Mouse (Mus musculus) forebrain, postnatal 0 days (tissue): ENCODE data around the gene Ctsk. TPM values are rescaled to one million over a fixed set of nuclear protein-coding genes. Genes with fewer than 3 reads are reported as not detected.

Source experiments
- ATAC-seq: fragments of 200-750 bp; cut with Nextera tagmentation; 2 replicates; pipeline ENCODE4 v1.8.0; 2017; ENCODE audit warnings: mild to moderate bottlenecking, moderate library complexity
- DNase-seq: peaks from one replicate; pipeline ENCODE4 v3.0.0-alpha.2; 2015
- H3K27ac ChIP-seq: fragments of 300-500 bp; sonication (generic); 2 replicates; pipeline ENCODE4 v1.5.1; 2014; ENCODE audit warnings: low read depth, mild to moderate bottlenecking, antibody characterized with exemption, low read length, moderate library complexity, mixed read lengths
- H3K27me3 ChIP-seq: fragments of 300-500 bp; sonication (generic); 2 replicates; pipeline ENCODE4 v1.6.1; 2014; ENCODE audit warnings: mild to moderate bottlenecking, low read length, mixed read lengths; ENCODE audit not compliant: insufficient read depth
- H3K36me3 ChIP-seq: fragments of 300-500 bp; sonication (generic); 2 replicates; pipeline ENCODE4 v1.6.1; 2014; ENCODE audit warnings: mild to moderate bottlenecking, moderate library complexity; ENCODE audit not compliant: insufficient read depth
- H3K4me1 ChIP-seq: fragments of 300-500 bp; sonication (generic); 2 replicates; pipeline ENCODE4 v1.6.1; 2014; ENCODE audit warnings: antibody characterized with exemption; ENCODE audit not compliant: insufficient read depth
- H3K4me2 ChIP-seq: fragments of 300-500 bp; sonication (generic); 2 replicates; pipeline ENCODE4 v1.6.1; 2014; ENCODE audit warnings: low read depth, mild to moderate bottlenecking, moderate library complexity
- H3K4me3 ChIP-seq: fragments of 300-500 bp; sonication (generic); 2 replicates; pipeline ENCODE4 v1.5.1; 2014; ENCODE audit warnings: low read depth, low read length, mixed read lengths
- H3K9ac ChIP-seq: fragments of 300-500 bp; sonication (generic); 2 replicates; pipeline ENCODE4 v1.6.1; 2014; ENCODE audit warnings: mild to moderate bottlenecking
- H3K9me3 ChIP-seq: fragments of 300-500 bp; sonication (generic); 2 replicates; pipeline ENCODE4 v1.6.1; 2016; ENCODE audit warnings: low read length
- CTCF ChIP-seq: sonication (generic); IDR thresholded peaks from 2 replicates; pipeline ENCODE4 v1.5.1; 2016; ENCODE audit warnings: antibody characterized with exemption, control low read depth, low read depth
- WGBS: fragments of 180-500 bp; shearing (Covaris S2); extraction: QIAGEN DNeasy Blood & Tissue Kit; methylation state at CpG from one replicate; pipeline ENCODE4 v1.1.7; 2014; 5-methylcytosine and 5-hydroxymethylcytosine counted together
- polyA plus RNA-seq: library from polyadenylated mRNA; unstranded; fragments of >200 nt; fragmentation: Nextera tagmentation; extraction: Ambion mirVana; gene quantifications from 2 replicates; pipeline ENCODE4 v1.2.1, GENCODE M21; 2015
- total RNA-seq: library from RNA; depleted of rRNA; stranded (reverse); fragments of >200 nt; gene quantifications from 2 replicates; pipeline ENCODE4 v1.2.3, GENCODE M21; 2014

The Ctsk gene
- total and polyA plus RNA-seq, 2 experiments from 2014 or later = 8.6 to 16.5 TPM

GRCm38 (mm10) chr3:95509348-95509747 is 10.3 kb downstream of the Ctsk start:
- ATAC-seq (no peak), DNase-seq (no peak)
- Histone ChIP-seq H3K4me3 (no peak overlapping the region), H3K27ac (no peak overlapping the region), H3K4me2 (no peak overlapping the region), H3K9ac (no peak overlapping the region), H3K4me1 (no peaks in the 10 kb centered on the region), H3K27me3 (no peaks in the 10 kb centered on the region), H3K36me3 (peaks cover 9% of the 10 kb centered on the region; the same call in 1 of the 2 replicates), H3K9me3 (no peaks in the 10 kb centered on the region)
- 78% methylated on average over 6 of the region's 6 CpGs for WGBS
- no peak for TF ChIP-seq CTCF

GRCm38 (mm10) chr3:95511611-95512180 is 12.6 kb downstream of the Ctsk start:
- DNase-seq (no peak), ATAC-seq (no peak)
- Histone ChIP-seq H3K27ac (no peak overlapping the region), H3K4me3 (no peak overlapping the region), H3K9ac (no peak overlapping the region), H3K4me1 (no peaks in the 10 kb centered on the region), H3K9me3 (no peaks in the 10 kb centered on the region), H3K27me3 (no peaks in the 10 kb centered on the region), H3K36me3 (0 out of 2 replicates have a peak, but pooled peaks cover 6% of the 10 kb centered on the region), H3K4me2 (no peak overlapping the region)
- WGBS = 79% methylated on average over 9 of the region's 9 CpGs
- no peak for TF ChIP-seq CTCF

- no peak for ATAC-seq
- Histone ChIP-seq H3K27ac (no peak overlapping the region), H3K9ac (no peak overlapping the region), H3K4me1 (no peaks in the 10 kb centered on the region), H3K4me3 (no peak overlapping the region), H3K9me3 (no peaks in the 10 kb centered on the region), H3K36me3 (no peaks in the 10 kb centered on the region), H3K4me2 (no peak overlapping the region), H3K27me3 (no peaks in the 10 kb centered on the region)
- TF ChIP-seq CTCF = no peak
- 95% methylated on average over 3 of the region's 3 CpGs for WGBS
- DNase-seq = no peak
Observed at GRCm38 (mm10) chr3:95516614-95517041, 17.6 kb downstream of the Ctsk start.

GRCm38 (mm10) chr3:95517493-95517898 is 18.4 kb downstream of the Ctsk start:
- 14% methylated on average over 10 of the region's 10 CpGs for WGBS
- Histone ChIP-seq H3K4me3 (no peak overlapping the region), H3K36me3 (no peaks in the 10 kb centered on the region), H3K4me2 (no peak overlapping the region), H3K4me1 (no peaks in the 10 kb centered on the region), H3K9me3 (no peaks in the 10 kb centered on the region), H3K27ac (no peak overlapping the region), H3K27me3 (no peaks in the 10 kb centered on the region), H3K9ac (no peak overlapping the region)
- DNase-seq (peak; percentile 91), ATAC-seq (peak; percentile 92)
- peak; percentile 91 for TF ChIP-seq CTCF

- TF ChIP-seq CTCF = no peak
- Histone ChIP-seq H3K9ac (no peak overlapping the region), H3K36me3 (no peaks in the 10 kb centered on the region), H3K27me3 (no peaks in the 10 kb centered on the region), H3K4me3 (no peak overlapping the region), H3K27ac (no peak overlapping the region), H3K4me1 (no peaks in the 10 kb centered on the region), H3K9me3 (no peaks in the 10 kb centered on the region), H3K4me2 (no peak overlapping the region)
- WGBS = 80% methylated on average over 7 of the region's 7 CpGs
- DNase-seq (no peak), ATAC-seq (no peak)
Observed at GRCm38 (mm10) chr3:95518891-95519290, 19.8 kb downstream of the Ctsk start.

GRCm38 (mm10) chr3:95519315-95519714 is 20.3 kb downstream of the Ctsk start:
- no peak for DNase-seq
- Histone ChIP-seq H3K9me3 (no peaks in the 10 kb centered on the region), H3K9ac (no peak overlapping the region), H3K4me3 (no peak overlapping the region), H3K27ac (no peak overlapping the region), H3K4me1 (no peaks in the 10 kb centered on the region), H3K4me2 (no peak overlapping the region), H3K36me3 (no peaks in the 10 kb centered on the region), H3K27me3 (no peaks in the 10 kb centered on the region)
- no peak for TF ChIP-seq CTCF
- WGBS = 91% methylated on average over 2 of the region's 2 CpGs
- no peak for ATAC-seq

GRCm38 (mm10) chr3:95520100-95520499 is 21.0 kb downstream of the Ctsk start:
- Histone ChIP-seq H3K36me3 (no peaks in the 10 kb centered on the region), H3K9ac (no peak overlapping the region), H3K27me3 (no peaks in the 10 kb centered on the region), H3K4me1 (no peaks in the 10 kb centered on the region), H3K9me3 (no peaks in the 10 kb centered on the region), H3K4me3 (no peak overlapping the region), H3K27ac (no peak overlapping the region), H3K4me2 (no peak overlapping the region)
- ATAC-seq (no peak), DNase-seq (no peak)
- 89% methylated on average over 3 of the region's 3 CpGs for WGBS
- no peak for TF ChIP-seq CTCF
